Mouse (Mus musculus): ENCODE results near the gene Slc44a2. TPM values are rescaled to one million over a fixed set of nuclear protein-coding genes. Genes with fewer than 3 reads are reported as not detected.
"Not testable (repeated sequence)": the region's sequence is repeated elsewhere in the genome, so short reads cannot be mapped to it uniquely, and the experiment has no call there.

Gene Slc44a2
- polyA plus RNA-seq, 1 experiment from 2014 or later, result 52.0 TPM

DNA sequence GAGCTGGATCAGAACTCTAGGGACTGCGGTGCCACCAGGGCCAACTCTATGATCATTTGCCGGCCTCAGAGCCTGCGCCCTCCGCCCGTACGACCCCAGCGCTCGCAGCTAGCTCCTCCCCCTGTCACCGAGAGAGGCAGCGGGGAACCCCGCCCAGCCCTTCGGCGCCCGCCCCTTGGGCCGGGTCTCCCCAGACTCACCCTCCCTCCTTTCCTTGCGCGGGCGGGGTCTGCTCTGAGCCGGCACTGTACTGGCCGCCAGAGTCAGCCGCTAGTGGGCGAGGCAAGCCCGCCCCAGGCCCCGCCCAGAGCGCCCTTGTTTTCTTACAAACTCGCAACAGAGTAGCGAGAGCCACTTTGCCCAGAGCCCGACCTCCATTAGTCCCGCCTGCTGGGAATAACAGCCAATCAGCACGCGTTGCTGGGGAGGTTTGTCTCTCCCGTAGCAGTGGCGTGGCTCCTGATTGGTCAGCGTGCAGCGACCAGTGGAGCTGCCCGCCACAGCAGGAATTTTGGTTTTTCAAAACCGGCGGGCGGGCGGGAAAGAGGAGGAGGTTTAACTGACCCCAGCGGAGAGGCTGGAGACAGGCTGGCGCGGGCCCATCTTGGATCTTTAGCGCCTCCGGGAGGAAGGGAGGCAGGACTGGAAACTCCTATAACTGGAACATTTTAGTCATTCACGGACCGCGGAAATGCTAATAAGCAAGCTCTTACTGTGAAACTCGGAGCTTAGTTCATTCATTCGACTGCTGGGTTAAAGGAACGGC, 29.3 kb upstream of the Slc44a2 start, which contains the start of gene Cdkn2d:
TSS of gene Cdkn2d (minus strand) at position 386 of the 766 bp plus-strand sequence.
- DNase-seq (ENCODE audit: low spot score) (peak; percentile 100), ATAC-seq (peak; percentile 95)
- no peaks in the 10 kb centered on the region for H3K27me3 ChIP-seq (replicated peaks; ENCODE audit: control insufficient read depth, insufficient read depth, low read length)
- H3K36me3 ChIP-seq (ENCODE audit: control insufficient read depth, insufficient read depth, low read length), result no peaks in the 10 kb centered on the region
- WGBS, result under 1% methylated on average over 48 of the region's 51 CpGs
- H3K27ac ChIP-seq (ENCODE audit: low read depth, low read length), result peak within 1 kb of the TSS; percentile 80
- H3K4me2 ChIP-seq (ENCODE audit: low read length), result peak within 1 kb of the TSS; percentile 59
- H3K4me1 ChIP-seq (ENCODE audit: control insufficient read depth, insufficient read depth, low read length), result peaks cover 24% of the 10 kb centered on the region
- peak within 1 kb of the TSS; percentile 73 for H3K4me3 ChIP-seq (ENCODE audit: low read depth, low read length)
- H3K9ac ChIP-seq (ENCODE audit: low read length), result peak within 1 kb of the TSS; percentile 84
- no peaks in the 10 kb centered on the region for H3K9me3 ChIP-seq (replicated peaks; ENCODE audit: control insufficient read depth, low read length)

DNA sequence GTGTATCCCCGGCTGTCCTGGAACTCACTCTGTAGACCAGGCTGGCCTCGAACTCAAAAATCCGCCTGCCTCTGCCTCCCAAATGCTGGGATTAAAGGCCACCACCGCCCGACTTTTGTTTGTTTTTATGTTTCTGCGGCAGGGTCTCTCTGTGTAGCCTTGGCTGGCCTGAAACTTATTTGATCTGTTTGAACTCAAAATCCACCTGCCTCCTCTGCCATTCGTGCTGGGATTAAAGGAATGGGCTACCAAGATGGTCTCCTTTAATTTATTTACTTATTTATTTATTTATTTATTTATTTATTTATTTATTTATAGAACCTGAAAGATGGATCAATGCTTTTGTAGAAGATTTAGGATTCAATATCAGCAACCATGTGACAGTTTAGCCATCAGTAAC, 28.6 kb upstream of the Slc44a2 start:
- H3K36me3 ChIP-seq (ENCODE audit: control insufficient read depth, insufficient read depth, low read length); ATAC-seq; H3K27me3 ChIP-seq (replicated peaks; ENCODE audit: control insufficient read depth, insufficient read depth, low read length); DNase-seq (ENCODE audit: low spot score); H3K9me3 ChIP-seq (replicated peaks; ENCODE audit: control insufficient read depth, low read length): not testable (repeated sequence)
- Histone ChIP-seq H3K4me3 (ENCODE audit: low read depth, low read length) (peak overlapping the region; percentile 73), H3K4me1 (ENCODE audit: control insufficient read depth, insufficient read depth, low read length) (peaks cover 19% of the 10 kb centered on the region), H3K27ac (ENCODE audit: low read depth, low read length) (peak overlapping the region; percentile 58), H3K9ac (ENCODE audit: low read length) (peak overlapping the region; percentile 41), H3K4me2 (ENCODE audit: low read length) (peak overlapping the region; percentile 59)
- 8% methylated on average over 7 of the region's 7 CpGs for WGBS

DNA sequence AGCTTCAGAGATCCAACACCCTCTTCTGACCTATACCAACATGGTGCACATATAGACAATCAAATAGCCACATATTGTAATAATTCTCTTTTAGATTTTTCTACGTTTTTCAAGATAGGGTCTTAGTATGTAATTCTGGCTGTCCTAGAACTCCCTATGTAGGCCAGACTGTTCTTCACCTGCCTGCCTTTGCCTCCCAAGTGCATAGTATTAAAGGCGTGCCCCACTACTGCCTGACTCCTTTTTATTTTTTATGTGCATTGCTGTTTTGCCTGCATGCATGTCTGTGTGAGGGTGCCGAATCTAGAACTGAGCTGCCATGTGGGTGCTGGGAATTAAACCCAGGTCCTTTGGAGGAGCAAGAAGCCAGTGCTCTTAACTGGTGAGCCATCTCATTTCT, 28.2 kb upstream of the Slc44a2 start:
- no peak overlapping the region for H3K4me2 ChIP-seq (ENCODE audit: low read length)
- H3K36me3 ChIP-seq (ENCODE audit: control insufficient read depth, insufficient read depth, low read length), result no peaks in the 10 kb centered on the region
- H3K27me3 ChIP-seq (replicated peaks; ENCODE audit: control insufficient read depth, insufficient read depth, low read length), result no peaks in the 10 kb centered on the region
- H3K9ac ChIP-seq (ENCODE audit: low read length), result no peak overlapping the region
- no peak for ATAC-seq
- no peak for DNase-seq (ENCODE audit: low spot score)
- H3K27ac ChIP-seq (ENCODE audit: low read depth, low read length), result no peak overlapping the region
- WGBS, result 91% methylated on average over 3 of the region's 3 CpGs
- H3K4me1 ChIP-seq (ENCODE audit: control insufficient read depth, insufficient read depth, low read length), result peaks cover 15% of the 10 kb centered on the region
- no peak overlapping the region for H3K4me3 ChIP-seq (ENCODE audit: low read depth, low read length)
- no peaks in the 10 kb centered on the region for H3K9me3 ChIP-seq (replicated peaks; ENCODE audit: control insufficient read depth, low read length)

DNA sequence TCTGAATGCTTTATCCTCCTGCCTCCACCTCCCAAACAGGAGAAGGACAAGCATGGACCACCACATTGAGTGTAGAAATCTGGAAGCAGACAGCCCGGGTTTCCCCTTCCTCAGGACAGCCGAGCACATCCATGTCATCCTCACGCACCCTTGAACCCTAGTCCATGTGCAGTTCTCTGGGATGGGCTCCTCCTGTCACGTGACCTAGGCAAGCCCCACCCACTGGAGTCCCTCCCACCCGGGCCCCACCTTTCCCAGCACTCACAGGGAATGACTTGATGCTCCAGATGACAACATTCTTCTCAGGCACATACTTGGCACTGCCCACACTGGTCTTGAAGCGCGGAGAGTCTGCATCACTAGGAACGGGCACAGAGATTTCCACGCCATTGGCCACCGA, 21.5 kb upstream of the Slc44a2 start:
- ATAC-seq (no peak), DNase-seq (ENCODE audit: low spot score) (no peak)
- 81% methylated on average over 10 of the region's 10 CpGs for WGBS
- no peaks in the 10 kb centered on the region for H3K27me3 ChIP-seq (replicated peaks; ENCODE audit: control insufficient read depth, insufficient read depth, low read length)
- no peak overlapping the region for H3K4me2 ChIP-seq (ENCODE audit: low read length)
- H3K9ac ChIP-seq (ENCODE audit: low read length), result no peak overlapping the region
- no peak overlapping the region for H3K27ac ChIP-seq (ENCODE audit: low read depth, low read length)
- H3K4me1 ChIP-seq (ENCODE audit: control insufficient read depth, insufficient read depth, low read length), result no peaks in the 10 kb centered on the region
- H3K36me3 ChIP-seq (ENCODE audit: control insufficient read depth, insufficient read depth, low read length), result no peaks in the 10 kb centered on the region
- no peaks in the 10 kb centered on the region for H3K9me3 ChIP-seq (replicated peaks; ENCODE audit: control insufficient read depth, low read length)
- H3K4me3 ChIP-seq (ENCODE audit: low read depth, low read length), result no peak overlapping the region

DNA sequence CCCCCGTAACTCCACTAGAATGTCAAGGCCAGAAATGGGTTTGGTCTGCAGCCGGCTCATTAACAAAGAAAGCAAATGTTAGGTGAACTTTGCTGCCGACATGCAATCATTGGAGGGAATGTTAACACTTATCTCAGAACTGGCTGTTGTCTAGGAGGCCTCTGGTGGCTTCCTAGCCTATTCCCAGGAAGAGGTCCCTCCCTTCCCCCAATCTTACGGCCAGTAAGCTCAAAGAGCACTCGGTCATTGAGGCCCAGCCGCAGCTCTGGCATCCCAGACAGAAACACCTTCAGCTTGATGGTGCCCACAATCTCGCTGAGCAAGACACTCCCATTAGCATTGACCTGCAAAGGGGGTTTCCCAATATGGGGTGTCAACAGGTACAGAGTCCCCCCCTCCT, 15.4 kb upstream of the Slc44a2 start:
- Histone ChIP-seq H3K9ac (ENCODE audit: low read length) (no peak overlapping the region), H3K9me3 (replicated peaks; ENCODE audit: control insufficient read depth, low read length) (no peaks in the 10 kb centered on the region), H3K36me3 (ENCODE audit: control insufficient read depth, insufficient read depth, low read length) (no peaks in the 10 kb centered on the region), H3K4me2 (ENCODE audit: low read length) (no peak overlapping the region), H3K27ac (ENCODE audit: low read depth, low read length) (no peak overlapping the region), H3K27me3 (replicated peaks; ENCODE audit: control insufficient read depth, insufficient read depth, low read length) (no peaks in the 10 kb centered on the region), H3K4me3 (ENCODE audit: low read depth, low read length) (no peak overlapping the region), H3K4me1 (ENCODE audit: control insufficient read depth, insufficient read depth, low read length) (no peaks in the 10 kb centered on the region)
- no peak for DNase-seq (ENCODE audit: low spot score)
- no peak for ATAC-seq
- WGBS, result 85% methylated on average over 7 of the region's 7 CpGs

DNA sequence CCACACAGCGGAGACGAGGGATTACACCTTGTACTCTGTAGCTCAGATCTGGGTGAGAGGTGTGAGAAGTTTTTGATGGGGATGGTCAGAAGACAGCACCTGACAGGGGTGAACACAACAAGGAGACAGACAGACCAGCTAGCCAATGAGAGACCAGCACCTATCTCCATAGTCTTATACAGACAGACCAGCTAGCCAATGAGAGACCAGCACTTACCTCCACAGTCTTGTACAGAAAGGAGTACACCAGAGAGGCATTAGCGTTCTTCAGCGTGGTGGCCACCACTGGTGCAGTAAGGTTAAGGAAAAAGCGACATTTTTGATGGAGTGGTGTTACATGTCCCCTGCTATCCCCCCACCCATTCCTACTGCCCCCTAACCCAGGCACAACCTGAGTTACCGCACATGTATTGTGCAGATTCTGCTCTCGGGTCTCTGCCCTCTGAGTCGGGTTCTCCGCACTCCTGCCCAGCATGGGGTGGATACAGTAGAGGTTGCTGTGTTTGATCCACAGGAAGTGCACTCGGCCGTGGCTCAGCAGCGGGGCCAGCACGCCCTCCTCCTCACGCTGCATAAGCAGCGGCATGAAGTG, 11.3 kb upstream of the Slc44a2 start:
- DNase-seq (ENCODE audit: low spot score), result no peak
- peak; percentile 44; the same call in 1 of the 2 replicates for ATAC-seq

DNA sequence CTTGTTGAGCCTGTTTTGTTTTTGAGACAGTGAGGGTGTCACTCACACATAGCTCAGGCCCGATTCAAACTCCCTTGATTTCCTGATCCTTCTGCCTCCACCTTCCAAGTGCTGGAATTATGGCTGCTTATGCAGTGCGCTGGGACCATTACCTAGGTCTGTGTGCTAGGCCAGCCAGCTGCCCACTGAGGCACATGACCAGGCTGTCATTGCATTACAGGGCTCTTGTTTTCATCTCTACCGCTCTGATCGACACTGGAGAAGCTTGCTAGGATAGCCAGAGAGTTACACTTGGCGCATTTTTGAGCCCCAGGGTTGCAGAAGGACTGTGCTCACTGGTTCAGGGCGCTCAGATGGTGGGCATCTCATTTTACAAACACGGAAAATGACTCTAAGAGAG, 8.8 kb upstream of the Slc44a2 start:
- Histone ChIP-seq H3K9me3 (replicated peaks; ENCODE audit: control insufficient read depth, low read length) (no peaks in the 10 kb centered on the region), H3K27me3 (replicated peaks; ENCODE audit: control insufficient read depth, insufficient read depth, low read length) (peaks cover 14% of the 10 kb centered on the region), H3K4me3 (ENCODE audit: low read depth, low read length) (no peak overlapping the region), H3K4me1 (ENCODE audit: control insufficient read depth, insufficient read depth, low read length) (no peaks in the 10 kb centered on the region), H3K36me3 (ENCODE audit: control insufficient read depth, insufficient read depth, low read length) (no peaks in the 10 kb centered on the region), H3K4me2 (ENCODE audit: low read length) (no peak overlapping the region), H3K27ac (ENCODE audit: low read depth, low read length) (no peak overlapping the region), H3K9ac (ENCODE audit: low read length) (no peak overlapping the region)
- DNase-seq (ENCODE audit: low spot score), result no peak
- WGBS, result 23% methylated on average over 7 of the region's 7 CpGs
- ATAC-seq, result no peak

More for the DNA sequence above, 11.3 kb upstream of the Slc44a2 start:
- H3K9ac ChIP-seq (ENCODE audit: low read length), result no peak overlapping the region
- H3K4me2 ChIP-seq (ENCODE audit: low read length), result no peak overlapping the region
- H3K27me3 ChIP-seq (replicated peaks; ENCODE audit: control insufficient read depth, insufficient read depth, low read length), result peaks cover 14% of the 10 kb centered on the region
- H3K4me1 ChIP-seq (ENCODE audit: control insufficient read depth, insufficient read depth, low read length), result no peaks in the 10 kb centered on the region
- H3K36me3 ChIP-seq (ENCODE audit: control insufficient read depth, insufficient read depth, low read length), result no peaks in the 10 kb centered on the region
- no peaks in the 10 kb centered on the region for H3K9me3 ChIP-seq (replicated peaks; ENCODE audit: control insufficient read depth, low read length)
- 76% methylated on average over 15 of the region's 15 CpGs for WGBS
- no peak overlapping the region for H3K4me3 ChIP-seq (ENCODE audit: low read depth, low read length)
- no peak overlapping the region for H3K27ac ChIP-seq (ENCODE audit: low read depth, low read length)

DNA sequence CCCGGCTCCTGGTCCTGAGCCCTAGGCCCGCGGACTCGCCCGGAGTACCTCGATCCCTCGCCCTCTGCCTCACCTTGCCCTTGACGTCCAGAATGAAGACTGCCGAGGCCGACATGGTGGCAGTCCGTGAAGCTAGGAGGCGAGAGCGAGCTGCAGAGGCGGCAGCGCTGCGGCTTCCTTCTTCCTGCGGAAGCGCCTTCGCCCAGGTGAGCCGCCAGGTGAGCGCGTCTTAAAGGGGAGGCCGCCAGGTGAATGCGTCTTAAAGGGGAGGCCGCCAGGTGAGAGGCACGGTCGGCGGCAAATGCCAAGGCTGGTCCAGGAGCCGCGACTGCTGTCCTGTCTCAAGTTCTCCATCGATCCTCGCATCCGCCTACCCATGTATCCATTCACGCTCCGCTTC, 8.4 kb upstream of the Slc44a2 start, which contains the start of gene Ap1m2:
TSS of gene Ap1m2 (minus strand) at position 204 of the 400 bp plus-strand sequence.
- Histone ChIP-seq H3K36me3 (ENCODE audit: control insufficient read depth, insufficient read depth, low read length) (no peaks in the 10 kb centered on the region), H3K27me3 (replicated peaks; ENCODE audit: control insufficient read depth, insufficient read depth, low read length) (peaks cover 14% of the 10 kb centered on the region), H3K4me1 (ENCODE audit: control insufficient read depth, insufficient read depth, low read length) (no peaks in the 10 kb centered on the region), H3K9ac (ENCODE audit: low read length) (no peak within 1 kb of the TSS), H3K9me3 (replicated peaks; ENCODE audit: control insufficient read depth, low read length) (no peaks in the 10 kb centered on the region), H3K4me3 (ENCODE audit: low read depth, low read length) (0 out of 2 replicates have a peak within 1 kb of the TSS, but pooled peaks have one; percentile 3), H3K4me2 (ENCODE audit: low read length) (no peak within 1 kb of the TSS), H3K27ac (ENCODE audit: low read depth, low read length) (no peak within 1 kb of the TSS)
- no peak for ATAC-seq
- WGBS, result 10% methylated on average over 35 of the region's 35 CpGs
- no peak for DNase-seq (ENCODE audit: low spot score)

DNA sequence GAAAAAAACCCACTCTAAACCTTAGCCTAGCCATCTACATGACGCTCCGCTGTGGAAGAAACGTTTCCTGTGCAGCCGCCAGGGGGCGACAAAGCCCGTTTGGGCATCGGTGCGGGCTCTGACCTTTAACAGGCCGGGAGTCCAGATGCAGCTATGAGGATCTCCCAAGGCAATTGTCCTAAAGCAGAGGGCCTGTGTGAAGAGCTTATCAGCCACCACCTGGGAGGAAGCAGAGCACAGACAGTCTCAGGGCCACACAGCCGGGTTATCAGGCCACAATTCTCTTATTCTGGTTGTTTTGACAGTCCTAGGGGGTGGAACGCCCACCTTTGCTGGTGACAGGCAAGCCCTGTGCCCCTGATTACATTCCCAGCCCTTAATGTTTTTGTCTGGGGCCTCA, 7.1 kb upstream of the Slc44a2 start:
- Histone ChIP-seq H3K9ac (ENCODE audit: low read length) (no peak overlapping the region), H3K4me3 (ENCODE audit: low read depth, low read length) (no peak overlapping the region), H3K27ac (ENCODE audit: low read depth, low read length) (no peak overlapping the region), H3K36me3 (ENCODE audit: control insufficient read depth, insufficient read depth, low read length) (no peaks in the 10 kb centered on the region), H3K27me3 (replicated peaks; ENCODE audit: control insufficient read depth, insufficient read depth, low read length) (peaks cover 14% of the 10 kb centered on the region), H3K4me1 (ENCODE audit: control insufficient read depth, insufficient read depth, low read length) (no peaks in the 10 kb centered on the region), H3K9me3 (replicated peaks; ENCODE audit: control insufficient read depth, low read length) (no peaks in the 10 kb centered on the region), H3K4me2 (ENCODE audit: low read length) (no peak overlapping the region)
- ATAC-seq (peak; percentile 73), DNase-seq (ENCODE audit: low spot score) (peak; percentile 80)
- 9% methylated on average over 11 of the region's 11 CpGs for WGBS
